Mouse (Mus musculus) olfactory bulb, adult 2 months (tissue): ENCODE results near the gene Ceacam19.

ENCODE experiments used
- CTCF ChIP-seq: fragments of 200-500 bp; IDR thresholded peaks from 2 replicates; pipeline ENCODE4 v1.5.1; 2012; ENCODE audit warnings: low read depth, mild to moderate bottlenecking, low read length, moderate library complexity; ENCODE audit not compliant: insufficient read depth
- POLR2A ChIP-seq: fragments of 200-500 bp; IDR thresholded peaks from 2 replicates; pipeline ENCODE4 v1.6.1; 2012; ENCODE audit warnings: mild to moderate bottlenecking, low read depth, low read length, moderate library complexity; ENCODE audit not compliant: insufficient read depth

GRCm38 (mm10) chr7:19880754-19881153 is 7.0 kb downstream of the Ceacam19 start:
- TF ChIP-seq POLR2A (no peak), CTCF (no peak)
